28 mouse cellular contexts compared by ENCODE assay signal in genomic region chr9:4300466-4300865, GRCm38 (mm10). TPM values are rescaled to one million over a fixed set of nuclear protein-coding genes. Genes with fewer than 3 reads are reported as not detected.
A peak's percentile ranks its signal among the peaks of the same experiment; 100 is the strongest.
DNase-seq lines count a peak whose midpoint lies in the region; ATAC-seq and TF ChIP-seq lines count a peak whose summit lies in the region.
"Had no signal": no experiment of that assay in that cellular context is flagged by ENCODE, and none has a peak within 500 bp of the region (broad histone marks: within the 10 kb centered on the region; RNA-seq: fewer than 3 reads in every experiment).

No protein-coding gene starts in this region.

- no peak overlapping the region for H3K9ac ChIP-seq in liver, postnatal 0 days (replicated peaks)
- H3K9ac ChIP-seq: embryonic facial prominence, embryonic 13.5 days; forebrain, embryonic 12.5 days; forebrain, embryonic 15.5 days; heart, embryonic 12.5 days; heart, embryonic 15.5 days; hindbrain, embryonic 13.5 days had no signal

- no peak for TF ChIP-seq CTCF in liver, postnatal 0 days (IDR thresholded peaks at IDR 0.05; ENCODE audit: low read depth)

- ATAC-seq in liver, postnatal 0 days: peak; percentile 40; the same call in 1 of the 2 replicates
- ATAC-seq: activated CD4-positive, CD25-positive, alpha-beta regulatory T cell, adult 4 months; forebrain, embryonic 15.5 days; hindbrain, embryonic 16.5 days; intestine, embryonic 16.5 days had no signal

- H3K9me3 ChIP-seq in liver, postnatal 0 days (ENCODE audit: low read length): no peaks in the 10 kb centered on the region
- H3K9me3 ChIP-seq: embryonic facial prominence, embryonic 10.5 days; embryonic facial prominence, embryonic 13.5 days; forebrain, embryonic 12.5 days; forebrain, embryonic 15.5 days; heart, embryonic 12.5 days; heart, embryonic 15.5 days; hindbrain, embryonic 10.5 days; hindbrain, embryonic 13.5 days had no signal

- peak; percentile 28 to 66 for DNase-seq in adrenal gland, adult (ENCODE audit: inconsistent age in 2 of 2, low spot score in 1 of 2)
- DNase-seq in adrenal gland, adult 18-20 months (ENCODE audit: low spot score in 2 of 2): no peak
- DNase-seq in adrenal gland, postnatal 10 days: peak; percentile 15
- no peak for DNase-seq in adrenal gland, postnatal 4 days (ENCODE audit: low spot score in 2 of 2)
- peak; percentile 46 for DNase-seq in adipocyte (ENCODE audit: low spot score)
- no peak for DNase-seq in liver, postnatal 0 days
- DNase-seq in cerebellum, adult 11-12 months: no peak
- DNase-seq: cerebellum, adult 11 months; cerebellum, adult 8-10 months; cerebellum, postnatal 10 days; cerebellum, postnatal 36 days; embryo, embryonic 11 days; gastrocnemius, postnatal 25 days; heart, adult 18-20 months; heart, postnatal 10 days; heart, postnatal 36 days had no signal

- 0 out of 2 replicates have a peak overlapping the region, but pooled peaks have one; percentile 2 for H3K27ac ChIP-seq in liver, postnatal 0 days (ENCODE audit: low read depth)
- H3K27ac ChIP-seq: embryonic facial prominence, embryonic 10.5 days; embryonic facial prominence, embryonic 13.5 days; forebrain, embryonic 12.5 days; forebrain, embryonic 15.5 days; heart, embryonic 15.5 days; hindbrain, embryonic 10.5 days; hindbrain, embryonic 13.5 days had no signal

- 50% methylated on average over 2 of the region's 2 CpGs for WGBS in liver, postnatal 0 days (ENCODE audit: insufficient replicate concordance)

- H3K4me2 ChIP-seq in liver, postnatal 0 days (ENCODE audit: low read depth, low read length): no peak overlapping the region
- H3K4me2 ChIP-seq: embryonic facial prominence, embryonic 13.5 days; forebrain, embryonic 12.5 days; forebrain, embryonic 15.5 days; heart, embryonic 12.5 days; heart, embryonic 15.5 days; hindbrain, embryonic 13.5 days had no signal

- H3K36me3 ChIP-seq in liver, postnatal 0 days (replicated peaks; ENCODE audit: insufficient read depth, low read length): peaks cover 5% of the 10 kb centered on the region; the same call in 1 of the 2 replicates

- no peaks in the 10 kb centered on the region for H3K27me3 ChIP-seq in liver, postnatal 0 days (ENCODE audit: insufficient read depth, low read length)
- H3K27me3 ChIP-seq: embryonic facial prominence, embryonic 13.5 days; forebrain, embryonic 12.5 days; forebrain, embryonic 15.5 days; heart, embryonic 12.5 days; heart, embryonic 15.5 days; hindbrain, embryonic 13.5 days had no signal

- no peak for TF ChIP-seq EP300 in liver, postnatal 0 days (IDR thresholded peaks at IDR 0.05; ENCODE audit: low read depth)

- no peak overlapping the region for H3K4me3 ChIP-seq in liver, postnatal 0 days (ENCODE audit: low read depth, low read length)
- H3K4me3 ChIP-seq: embryonic facial prominence, embryonic 10.5 days; embryonic facial prominence, embryonic 13.5 days; erythroblast, embryonic 14.5 days; forebrain, embryonic 12.5 days; forebrain, embryonic 15.5 days; heart, embryonic 12.5 days; heart, embryonic 15.5 days; hindbrain, embryonic 10.5 days; hindbrain, embryonic 13.5 days had no signal

- H3K4me1 ChIP-seq in liver, postnatal 0 days (ENCODE audit: insufficient read depth): peaks cover 3% of the 10 kb centered on the region
- H3K4me1 ChIP-seq: embryonic facial prominence, embryonic 10.5 days; embryonic facial prominence, embryonic 13.5 days; forebrain, embryonic 12.5 days; forebrain, embryonic 15.5 days; heart, embryonic 12.5 days; heart, embryonic 15.5 days; hindbrain, embryonic 10.5 days; hindbrain, embryonic 13.5 days had no signal

RNA-seq across cellular contexts. Expression of gene Aasdhppt, which starts 8.8 kb away (rescaled TPM):
- 10 to 100 TPM; 23.9 to 29.0 TPM for total RNA-seq in adrenal gland, adult 18-20 months (2021)
- total RNA-seq in adrenal gland, postnatal 10 days (2021): 10 to 100 TPM; 20.6 to 23.4 TPM
- 10 to 100 TPM; 21.3 to 22.0 TPM for total RNA-seq in adrenal gland, postnatal 4 days (2021)
- 22.8 and 23.6 TPM in 2 replicates for polyA plus RNA-seq in liver, postnatal 0 days (2015; fragmentation: Nextera tagmentation; extraction: Ambion mirVana)

RNA-seq across cellular contexts. Expression of gene Kbtbd3, which starts 9.2 kb away (rescaled TPM):
- 1 to 10 TPM; 2.8 to 3.1 TPM for total RNA-seq in adrenal gland, adult 18-20 months (2021)
- 1 to 10 TPM; 2.3 to 4.5 TPM for total RNA-seq in adrenal gland, postnatal 10 days (2021)
- 1 to 10 TPM; 5.0 to 5.5 TPM for total RNA-seq in adrenal gland, postnatal 4 days (2021)
- 3.2 and 3.3 TPM in 2 replicates for polyA plus RNA-seq in liver, postnatal 0 days (2015; fragmentation: Nextera tagmentation; extraction: Ambion mirVana)

Comparison
In these comparisons a context has a peak if more than half of its experiments do, and no peak if none do; other contexts are left out.
1. DNase-seq: peak in adrenal gland, adult (2 of 2), adrenal gland, postnatal 10 days (single experiment) and adipocyte (single experiment); none in adrenal gland, adult 18-20 months (0 of 2), adrenal gland, postnatal 4 days (0 of 2), liver, postnatal 0 days (single experiment) and cerebellum, adult 11-12 months (single experiment).